Mouse (Mus musculus) hindbrain, embryonic 15.5 days (tissue): ENCODE data around the gene 2310046K23Rik. TPM values are rescaled to one million over a fixed set of nuclear protein-coding genes. Genes with fewer than 3 reads are reported as not detected.
"Not testable (repeated sequence)": the region's sequence is repeated elsewhere in the genome, so short reads cannot be mapped to it uniquely, and the experiment has no call there.

ENCODE experiments used
- ATAC-seq: fragments of 200-750 bp; cut with Nextera tagmentation; 2 replicates; pipeline ENCODE4 v1.8.0; 2017; ENCODE audit warnings: low read depth, moderate number of reproducible peaks, moderate TSS enrichment; ENCODE audit not compliant: low FRiP score
- H3K27ac ChIP-seq: fragments of 300-500 bp; sonication (generic); replicated peaks from 2 replicates; pipeline ENCODE4 v1.5.1; 2015; ENCODE audit warnings: mild to moderate bottlenecking, inconsistent platforms
- H3K27me3 ChIP-seq: fragments of 300-500 bp; sonication (generic); 2 replicates; pipeline ENCODE4 v1.6.1; 2015; ENCODE audit warnings: control low read depth, inconsistent platforms
- H3K36me3 ChIP-seq: fragments of 300-500 bp; sonication (generic); 2 replicates; pipeline ENCODE4 v1.6.1; 2015; ENCODE audit warnings: control low read depth, inconsistent platforms
- H3K4me1 ChIP-seq: fragments of 300-500 bp; sonication (generic); replicated peaks from 2 replicates; pipeline ENCODE4 v1.6.1; 2015; ENCODE audit warnings: control low read depth, inconsistent platforms
- H3K4me2 ChIP-seq: fragments of 300-500 bp; sonication (generic); 2 replicates; pipeline ENCODE4 v1.6.1; 2015; ENCODE audit warnings: moderate library complexity, mild to moderate bottlenecking, inconsistent platforms
- H3K4me3 ChIP-seq: fragments of 300-500 bp; sonication (generic); 2 replicates; pipeline ENCODE4 v1.5.1; 2015; ENCODE audit warnings: mild to moderate bottlenecking, inconsistent platforms
- H3K9ac ChIP-seq: fragments of 300-500 bp; sonication (generic); 2 replicates; pipeline ENCODE4 v1.6.1; 2015; ENCODE audit warnings: inconsistent platforms
- H3K9me3 ChIP-seq: fragments of 300-500 bp; sonication (generic); 2 replicates; pipeline ENCODE4 v1.6.1; 2016; ENCODE audit warnings: control low read depth, inconsistent platforms
- WGBS: fragments of 180-500 bp; shearing (Covaris S2); methylation state at CpG from one replicate; pipeline ENCODE4 v1.1.7; 2015; 5-methylcytosine and 5-hydroxymethylcytosine counted together
- polyA plus RNA-seq: library from polyadenylated mRNA; unstranded; fragments of >200 nt; fragmentation: Nextera tagmentation; extraction: Ambion mirVana; gene quantifications from 2 replicates; pipeline ENCODE4 v1.2.1, GENCODE M21; 2015

The 2310046K23Rik gene
- polyA plus RNA-seq, 1 experiment from 2014 or later: not detected

DNA sequence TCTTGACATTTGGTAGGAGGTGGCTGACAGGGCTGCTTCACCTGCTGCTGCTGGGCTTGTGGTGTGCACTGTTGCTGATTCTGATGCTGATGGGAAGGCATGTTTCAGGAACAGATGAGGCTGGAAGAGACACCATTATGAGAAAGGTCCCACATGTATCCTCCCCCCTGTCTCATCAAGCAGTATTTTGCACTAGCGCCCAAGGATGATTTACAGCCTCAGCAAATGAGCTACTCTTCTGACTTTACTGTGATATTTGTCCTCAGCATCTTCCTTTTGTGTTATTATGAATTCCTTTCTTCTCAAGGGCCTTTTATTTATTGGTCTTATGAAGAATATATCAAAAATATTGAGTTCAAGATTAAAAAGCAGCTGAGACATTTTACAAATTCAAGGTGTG lies 33.9 kb downstream of the 2310046K23Rik start, which contains the start of gene Sprr4:
Sprr4 (minus strand) TSS at position 101 of the 400 bp plus-strand sequence.
- H3K27me3 ChIP-seq: no peaks in the 10 kb centered on the region
- no peaks in the 10 kb centered on the region for H3K4me1 ChIP-seq
- no peak within 1 kb of the TSS for H3K4me2 ChIP-seq
- no peaks in the 10 kb centered on the region for H3K36me3 ChIP-seq
- 96% methylated on average over 1 of the region's 1 CpGs for WGBS
- H3K4me3 ChIP-seq: no peak within 1 kb of the TSS
- no peak for ATAC-seq
- H3K9ac ChIP-seq: no peak within 1 kb of the TSS
- no peaks in the 10 kb centered on the region for H3K9me3 ChIP-seq
- no peak within 1 kb of the TSS for H3K27ac ChIP-seq

DNA sequence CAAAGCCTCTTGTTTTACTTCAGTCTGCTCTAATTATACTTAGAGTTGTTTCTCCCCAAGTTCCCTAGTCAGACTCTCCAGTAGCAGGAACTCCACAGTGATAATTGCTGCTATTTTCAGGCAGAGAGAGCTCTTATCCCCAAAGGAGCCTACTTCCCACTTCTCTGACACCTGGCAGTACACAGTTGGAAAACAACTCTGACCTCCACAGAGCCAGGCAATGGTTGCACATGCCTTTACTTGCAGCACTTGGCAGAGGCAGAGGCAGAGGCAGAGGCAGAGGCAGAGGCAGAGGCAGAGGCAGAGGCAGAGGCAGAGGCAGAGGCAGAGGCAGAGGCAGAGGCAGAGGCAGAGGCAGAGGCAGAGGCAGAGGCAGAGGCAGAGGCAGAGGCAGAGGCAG lies 44.0 kb downstream of the 2310046K23Rik start:
- not testable (repeated sequence) for H3K4me3 ChIP-seq, H3K9ac ChIP-seq, H3K27ac ChIP-seq, H3K36me3 ChIP-seq, H3K9me3 ChIP-seq, H3K4me1 ChIP-seq, H3K27me3 ChIP-seq, H3K4me2 ChIP-seq, ATAC-seq

DNA sequence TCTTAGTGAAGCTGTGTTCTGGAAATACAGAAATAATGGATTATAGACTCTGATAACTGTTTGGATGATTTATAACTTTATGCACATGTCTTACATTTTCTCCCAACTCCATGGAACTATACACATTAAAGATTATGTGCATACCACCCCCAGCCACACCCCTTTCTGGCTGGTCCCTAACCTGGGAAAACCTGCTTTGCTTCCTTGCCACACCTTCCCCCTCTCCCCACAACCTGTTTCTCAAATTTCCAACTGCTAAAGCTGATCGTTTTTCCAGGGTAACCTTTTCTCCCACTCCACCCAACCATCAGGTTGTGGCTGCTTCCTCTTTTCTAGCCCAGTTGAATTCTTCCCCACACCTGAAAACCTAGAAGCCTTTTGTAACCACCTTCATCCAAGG lies 48.0 kb downstream of the 2310046K23Rik start:
- ATAC-seq: no peak
- Histone ChIP-seq H3K4me2 (no peak overlapping the region), H3K9ac (no peak overlapping the region), H3K4me1 (no peaks in the 10 kb centered on the region), H3K4me3 (no peak overlapping the region), H3K9me3 (no peaks in the 10 kb centered on the region), H3K36me3 (no peaks in the 10 kb centered on the region), H3K27ac (no peak overlapping the region), H3K27me3 (no peaks in the 10 kb centered on the region)
- WGBS: 53% methylated on average over 1 of the region's 1 CpGs

DNA sequence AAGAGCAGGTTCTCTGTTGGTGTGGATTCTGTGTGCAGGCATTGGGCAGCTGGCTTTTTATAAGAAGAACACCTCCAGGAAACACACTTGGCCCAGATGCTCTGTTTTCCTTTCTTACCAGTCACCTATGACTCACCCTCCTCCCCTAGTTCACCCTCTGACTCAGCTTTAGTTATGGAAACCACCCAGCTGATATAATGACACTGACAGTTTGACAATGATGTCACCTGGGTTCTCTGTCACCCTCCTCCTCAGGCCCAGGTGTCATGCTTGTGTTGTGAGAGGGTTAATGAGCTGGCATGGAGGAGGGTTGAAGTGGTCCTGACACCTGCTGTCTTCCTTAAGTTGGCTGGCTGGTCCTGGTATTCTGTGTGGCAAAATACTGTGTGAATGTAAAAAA lies 48.4 kb downstream of the 2310046K23Rik start, which contains the start of gene Sprr1a:
Sprr1a (minus strand) TSS at position 33 of the 400 bp plus-strand sequence.
- H3K27me3 ChIP-seq: no peaks in the 10 kb centered on the region
- no peaks in the 10 kb centered on the region for H3K9me3 ChIP-seq

More for the DNA sequence above, 48.4 kb downstream of the 2310046K23Rik start, which contains the start of gene Sprr1a:
- Histone ChIP-seq H3K4me3 (no peak within 1 kb of the TSS), H3K4me1 (no peaks in the 10 kb centered on the region), H3K9ac (no peak within 1 kb of the TSS), H3K27ac (no peak within 1 kb of the TSS), H3K4me2 (no peak within 1 kb of the TSS), H3K36me3 (no peaks in the 10 kb centered on the region)
- no peak for ATAC-seq

Other genes with a start within 250 kb of the 2310046K23Rik start
- not detected in 2 replicates for gene Sprr2a3, start 249.1 kb downstream of the 2310046K23Rik start, polyA plus RNA-seq
- gene Sprr2b, start 217.9 kb downstream of the 2310046K23Rik start, polyA plus RNA-seq: 0.63 TPM in 1 of 2 replicates, not detected in the other
- gene Sprr2d, start 195.4 kb downstream of the 2310046K23Rik start, polyA plus RNA-seq: not detected in 2 replicates
- gene Sprr2e, start 182.4 kb downstream of the 2310046K23Rik start, polyA plus RNA-seq: not detected in 2 replicates
- not detected in 2 replicates for gene Sprr2f, start 169.3 kb downstream of the 2310046K23Rik start, polyA plus RNA-seq
- not detected in 2 replicates for gene Sprr2h, start 148.8 kb downstream of the 2310046K23Rik start, polyA plus RNA-seq
- gene Sprr2i, start 126.5 kb downstream of the 2310046K23Rik start, polyA plus RNA-seq: not detected in 2 replicates
- gene Sprr2j-ps, start 116.4 kb downstream of the 2310046K23Rik start, polyA plus RNA-seq: not detected in 2 replicates
- 6.2 and 10.3 TPM in 2 replicates for gene Gm9774, start 105.1 kb downstream of the 2310046K23Rik start, polyA plus RNA-seq
- gene Sprr2k, start 101.9 kb downstream of the 2310046K23Rik start, polyA plus RNA-seq: not detected in 2 replicates
- gene Sprr1b, start 95.7 kb downstream of the 2310046K23Rik start, polyA plus RNA-seq: not detected in 2 replicates
- not detected in 2 replicates for gene Sprr3, start 75.8 kb downstream of the 2310046K23Rik start, polyA plus RNA-seq
- gene Sprr1a, start 48.6 kb downstream of the 2310046K23Rik start, polyA plus RNA-seq: not detected in 2 replicates
- not detected in 2 replicates for gene Sprr4, start 34.0 kb downstream of the 2310046K23Rik start, polyA plus RNA-seq
- not detected in 2 replicates for gene Ivl, start 39.2 kb upstream of the 2310046K23Rik start, polyA plus RNA-seq
- gene Smcp, start 54.5 kb upstream of the 2310046K23Rik start, polyA plus RNA-seq: not detected in 2 replicates
- gene 2210017I01Rik, start 73.0 kb upstream of the 2310046K23Rik start, polyA plus RNA-seq: not detected in 2 replicates
- not detected in 2 replicates for gene Lce6a, start 87.1 kb upstream of the 2310046K23Rik start, polyA plus RNA-seq
- not detected in 2 replicates for gene Lce1a1, start 113.8 kb upstream of the 2310046K23Rik start, polyA plus RNA-seq
- gene Lce1b, start 122.4 kb upstream of the 2310046K23Rik start, polyA plus RNA-seq: not detected in 2 replicates
- gene Lce1a2, start 135.8 kb upstream of the 2310046K23Rik start, polyA plus RNA-seq: not detected in 2 replicates
- gene Lce1c, start 144.7 kb upstream of the 2310046K23Rik start, polyA plus RNA-seq: not detected in 2 replicates
- not detected in 2 replicates for gene Lce1d, start 152.7 kb upstream of the 2310046K23Rik start, polyA plus RNA-seq
- gene Lce1e, start 174.6 kb upstream of the 2310046K23Rik start, polyA plus RNA-seq: not detected in 2 replicates
- not detected in 2 replicates for gene Lce1f, start 185.8 kb upstream of the 2310046K23Rik start, polyA plus RNA-seq
- gene Gm38119, start 204.6 kb upstream of the 2310046K23Rik start, polyA plus RNA-seq: not detected in 2 replicates
- not detected in 2 replicates for gene Lce1g, start 217.8 kb upstream of the 2310046K23Rik start, polyA plus RNA-seq
- not detected in 2 replicates for gene Lce1h, start 230.6 kb upstream of the 2310046K23Rik start, polyA plus RNA-seq
- not detected in 2 replicates for gene Lce1i, start 244.4 kb upstream of the 2310046K23Rik start, polyA plus RNA-seq